Mouse (Mus musculus) neural tube, embryonic 10.5 days (tissue): ENCODE results near the gene Syt9.

Experiments
- DNase-seq: peaks from one replicate; pipeline ENCODE4 v3.0.0-alpha.2; 2017; ENCODE audit warnings: low spot score; ENCODE audit errors: extremely low spot score

The Syt9 gene

GRCm38 (mm10) chr7:107370232-107371125 is at the start of gene Syt9:
Gene Syt9 (plus strand): TSS chr7:107370728.
- peak; percentile 70 for DNase-seq

DNA sequence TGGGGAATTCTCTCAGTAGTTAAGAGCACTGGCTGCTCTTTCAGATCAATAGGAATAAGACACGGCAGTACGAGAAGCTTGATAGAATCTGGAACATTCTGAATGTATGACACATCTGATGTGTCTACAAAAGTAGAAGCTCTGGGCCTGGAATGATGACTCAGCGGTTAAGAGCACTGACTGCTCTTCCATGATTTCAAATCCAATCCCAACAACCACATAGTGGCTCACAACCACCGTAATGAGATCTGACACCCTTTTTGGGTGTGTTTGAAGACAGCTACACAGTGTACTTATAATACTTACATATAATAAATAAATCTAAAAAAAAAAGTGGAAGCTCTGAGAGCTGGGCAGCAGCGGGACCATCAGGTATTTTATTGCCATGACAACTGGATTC is 31.5 kb upstream of the Syt9 start:
- DNase-seq, result no peak

DNA sequence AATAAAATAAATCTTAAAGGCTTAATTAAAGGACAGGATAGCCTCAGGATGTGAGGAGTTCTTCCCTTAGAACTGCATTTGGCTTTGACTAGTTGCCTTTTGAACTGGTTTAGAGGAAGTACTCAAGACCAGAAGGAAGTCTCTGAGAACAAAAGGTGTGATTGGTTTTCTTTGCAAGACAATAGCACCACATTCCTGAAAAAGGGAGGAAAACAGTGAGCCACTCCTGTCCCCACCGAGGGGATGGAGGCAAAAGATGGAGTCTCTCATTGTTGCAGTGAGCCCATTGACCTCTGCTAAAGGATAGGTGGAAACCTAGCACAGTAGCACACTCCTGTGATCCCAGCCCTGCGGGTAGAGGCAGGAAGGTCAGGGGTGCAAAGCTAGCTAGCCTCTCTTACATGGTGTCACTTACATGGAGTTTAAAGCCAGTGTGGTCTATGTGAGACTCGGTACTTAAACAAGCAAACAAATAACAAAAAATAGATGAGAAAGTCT is 30.9 kb upstream of the Syt9 start:
- DNase-seq, result no peak

DNA sequence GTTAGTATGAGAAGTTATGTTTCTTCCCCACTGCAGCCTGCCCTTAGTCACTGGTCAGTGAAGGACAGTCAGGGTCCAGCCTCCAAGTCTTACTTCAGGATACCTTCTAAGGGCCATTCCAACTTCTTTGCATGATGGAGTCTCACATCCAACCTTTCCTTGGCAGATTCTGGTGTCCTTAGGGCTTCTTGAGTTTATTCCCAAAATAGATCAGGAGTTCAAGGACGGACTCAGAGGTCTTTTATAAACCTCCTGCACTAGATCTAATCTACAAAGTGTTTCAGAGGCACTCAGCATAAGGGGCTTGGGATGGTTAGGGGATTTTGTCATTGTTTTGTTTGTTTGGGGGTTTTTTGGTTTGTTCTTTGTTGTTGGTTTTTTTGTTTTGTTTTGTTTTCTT is 30.3 kb upstream of the Syt9 start:
- DNase-seq, result no peak

- no peak for DNase-seq
Observed at GRCm38 (mm10) chr7:107341519-107342190, 28.9 kb upstream of the Syt9 start.

GRCm38 (mm10) chr7:107349201-107349600 is 21.3 kb upstream of the Syt9 start:
- no peak for DNase-seq

GRCm38 (mm10) chr7:107362153-107362552 is 8.4 kb upstream of the Syt9 start:
- DNase-seq, result no peak

GRCm38 (mm10) chr7:107362634-107363033 is 7.9 kb upstream of the Syt9 start:
- no peak for DNase-seq

DNA sequence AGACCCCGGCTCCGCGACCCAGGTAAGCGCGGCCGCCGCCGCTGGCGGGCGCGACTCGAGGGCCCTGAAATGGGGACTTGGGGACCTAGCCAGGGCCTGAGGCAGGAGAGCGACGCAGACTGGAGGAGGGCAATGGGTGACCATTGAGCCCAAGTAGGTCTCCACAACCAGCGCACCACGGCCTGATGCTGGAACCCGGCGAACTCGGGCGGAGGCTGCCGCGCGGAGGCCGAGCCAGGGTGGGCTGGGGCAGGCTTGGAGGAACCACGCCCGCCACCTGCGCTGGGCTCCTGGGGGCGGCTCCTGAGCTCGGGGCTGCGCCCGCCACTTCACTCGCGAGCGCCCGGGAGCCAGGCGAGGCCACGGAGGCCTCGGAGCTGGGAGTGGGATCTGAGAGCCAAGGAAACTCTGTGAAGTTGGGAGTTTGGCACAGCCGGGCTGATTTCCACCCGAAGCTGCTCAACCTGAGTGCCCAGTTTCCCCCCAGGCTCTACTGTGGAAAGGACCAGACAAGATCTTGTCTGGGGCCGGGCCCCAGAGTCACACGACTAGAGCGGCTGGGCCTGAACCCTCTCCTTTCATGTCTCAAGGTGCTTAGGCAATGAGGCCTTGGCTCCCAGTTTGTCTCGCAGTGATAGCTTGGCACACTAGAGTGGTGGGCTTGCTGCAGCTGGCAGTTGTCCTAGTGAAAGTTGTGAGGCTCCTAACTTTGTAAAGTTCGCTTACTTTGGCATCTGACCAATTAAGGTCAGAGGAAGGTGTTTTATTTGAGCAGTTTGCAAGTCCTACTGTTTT is 795 bp downstream of the Syt9 start:
- DNase-seq, result peak; percentile 58

DNA sequence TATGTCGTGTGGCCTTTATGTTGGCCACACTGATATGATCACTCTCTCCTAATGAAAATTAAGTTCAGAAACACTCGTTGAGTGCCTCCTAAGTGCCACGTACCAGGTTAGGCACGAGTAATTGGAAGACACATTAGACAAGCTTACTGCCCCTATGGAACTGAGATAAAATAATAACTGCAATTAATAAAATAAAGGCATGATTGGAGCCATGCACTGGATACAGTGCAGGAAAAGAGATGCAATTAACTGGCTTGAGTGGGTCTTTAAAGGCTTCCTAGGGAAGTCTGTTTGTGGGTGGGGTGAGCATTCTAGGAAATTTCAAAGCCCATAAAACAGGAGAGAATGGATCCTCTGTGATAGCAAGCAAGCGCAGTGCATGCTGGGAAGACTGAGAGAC is 10.0 kb downstream of the Syt9 start:
- DNase-seq, result no peak

DNA sequence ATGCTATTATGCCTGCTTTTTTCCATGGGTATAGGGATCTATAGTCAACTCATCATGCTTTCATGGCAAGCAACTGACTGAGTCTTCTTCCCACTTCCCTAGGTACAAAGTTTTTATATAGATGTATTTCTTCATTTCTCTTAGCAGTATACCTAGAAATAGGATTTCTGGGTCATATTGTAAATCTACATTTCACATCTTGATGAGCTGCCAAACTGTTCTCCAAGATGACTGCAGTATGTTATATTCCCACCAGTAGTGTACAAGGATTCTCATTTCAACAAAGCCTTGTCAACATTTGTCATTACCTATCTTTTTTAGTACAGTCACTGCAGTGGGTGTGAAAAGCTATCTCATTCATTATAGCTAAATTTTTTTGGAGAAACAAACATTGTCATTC is 19.1 kb downstream of the Syt9 start:
- DNase-seq, result no peak

GRCm38 (mm10) chr7:107392749-107393148 is 22.2 kb downstream of the Syt9 start:
- DNase-seq, result peak; percentile 38

GRCm38 (mm10) chr7:107400061-107400799 is 29.7 kb downstream of the Syt9 start:
- DNase-seq, result no peak

DNA sequence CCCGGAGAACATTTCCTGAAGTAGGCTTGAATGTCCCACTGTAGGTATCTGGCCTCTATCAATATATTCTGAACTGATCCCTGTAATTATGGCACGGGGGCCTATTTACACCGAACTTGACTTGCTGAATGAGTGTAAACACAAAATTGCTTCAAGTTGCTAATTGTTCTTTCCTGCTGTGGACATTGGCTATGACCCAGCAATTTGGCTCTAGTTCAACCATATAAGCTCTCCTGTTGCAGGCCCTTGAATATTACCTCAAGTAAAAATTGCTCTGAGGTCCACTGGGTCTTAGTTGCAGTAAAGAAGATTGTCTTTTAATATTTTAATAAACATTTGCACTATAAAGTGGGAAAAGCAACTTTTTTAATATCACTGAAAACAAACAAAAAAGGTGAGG is 32.7 kb downstream of the Syt9 start:
- no peak for DNase-seq

DNA sequence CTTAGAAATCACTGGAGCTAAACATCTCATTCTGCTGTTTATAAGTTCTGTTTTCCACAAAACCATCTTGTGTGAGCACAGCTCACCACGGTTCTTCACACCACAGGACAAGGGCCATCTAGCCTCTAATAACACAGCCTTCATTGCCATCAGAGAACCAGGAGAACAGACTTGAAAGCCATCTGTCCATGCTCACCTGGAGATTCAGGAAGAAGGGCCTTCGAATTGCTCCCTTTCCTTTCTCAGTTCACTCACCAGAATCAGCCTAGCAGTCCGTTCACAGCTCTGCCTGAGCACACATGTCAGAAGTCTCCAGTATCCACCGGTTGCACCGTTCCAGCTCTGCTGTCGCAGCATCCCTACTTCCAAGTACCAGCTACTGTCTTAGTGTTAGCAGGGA is 44.4 kb downstream of the Syt9 start:
- no peak for DNase-seq

- DNase-seq, result no peak
Observed at GRCm38 (mm10) chr7:107417043-107417850, 46.7 kb downstream of the Syt9 start.

DNA sequence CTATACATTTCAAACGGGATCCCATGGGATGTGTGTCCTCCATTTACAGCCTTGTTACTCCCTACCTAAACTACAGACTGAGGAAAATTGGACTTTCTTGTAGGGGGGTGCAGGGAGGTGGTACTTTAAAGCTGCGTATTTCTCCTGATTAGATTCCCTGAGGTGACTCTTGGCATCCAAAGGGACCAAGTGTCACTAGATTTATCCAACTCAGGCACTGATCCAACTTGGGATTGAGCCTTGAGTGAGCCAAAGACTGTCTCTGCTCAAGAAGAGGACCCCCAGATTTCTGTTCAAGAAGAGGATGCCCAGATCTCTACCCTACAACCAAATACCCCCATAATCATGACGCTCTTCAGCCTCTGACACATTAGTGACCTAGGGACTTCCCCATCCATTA is 66.9 kb downstream of the Syt9 start:
- no peak for DNase-seq

GRCm38 (mm10) chr7:107444579-107444978 is 74.1 kb downstream of the Syt9 start:
- DNase-seq, result no peak

DNA sequence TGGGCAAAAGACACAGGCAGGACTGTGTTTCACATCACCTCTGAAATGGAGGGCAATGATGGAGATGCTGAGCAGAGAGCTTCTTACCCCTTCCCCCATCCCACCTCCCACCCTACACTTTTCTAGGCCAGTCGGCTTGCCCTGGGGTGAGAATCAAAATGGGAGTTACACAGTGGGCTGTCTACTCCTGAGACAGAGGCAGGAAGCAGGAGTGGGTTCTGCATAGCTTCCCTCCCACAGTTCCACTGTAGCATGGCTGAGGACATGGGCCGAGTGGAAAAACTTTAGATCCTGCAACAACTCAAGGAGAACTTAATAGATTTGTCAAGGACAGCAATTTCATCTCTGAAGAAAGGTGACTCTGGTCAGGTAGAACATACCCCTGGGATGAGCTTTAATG is 84.1 kb downstream of the Syt9 start:
- no peak for DNase-seq

GRCm38 (mm10) chr7:107455118-107455521 is 84.6 kb downstream of the Syt9 start:
- DNase-seq, result no peak
